Mouse (Mus musculus) left cerebral cortex, postnatal 10 days (tissue): ENCODE data around the gene Ankrd6. TPM values are rescaled to one million over a fixed set of nuclear protein-coding genes. Genes with fewer than 3 reads are reported as not detected.

ENCODE experiments used
- DNase-seq, 2 experiments: peaks; one replicate each; pipeline ENCODE4 v3.0.0; 2021 to 2022; ENCODE audit warnings: low spot score in 2 of 2, mixed read lengths in 1 of 2; ENCODE audit errors: extremely low spot score in 1 of 2
- intact Hi-C: fragments of 180-260 bp; cut with DNase I; formaldehyde crosslinking; loops from one replicate; pipeline ENCODE4 v1.15.1; 2025
- total RNA-seq, 2 experiments: library from RNA; stranded (reverse); gene quantifications; 2 replicates each; pipeline ENCODE4 v1.2.3; 2021

Ankrd6 gene
- total RNA-seq, 2 experiments from 2014 or later: 23.1 to 25.3 TPM

DNA sequence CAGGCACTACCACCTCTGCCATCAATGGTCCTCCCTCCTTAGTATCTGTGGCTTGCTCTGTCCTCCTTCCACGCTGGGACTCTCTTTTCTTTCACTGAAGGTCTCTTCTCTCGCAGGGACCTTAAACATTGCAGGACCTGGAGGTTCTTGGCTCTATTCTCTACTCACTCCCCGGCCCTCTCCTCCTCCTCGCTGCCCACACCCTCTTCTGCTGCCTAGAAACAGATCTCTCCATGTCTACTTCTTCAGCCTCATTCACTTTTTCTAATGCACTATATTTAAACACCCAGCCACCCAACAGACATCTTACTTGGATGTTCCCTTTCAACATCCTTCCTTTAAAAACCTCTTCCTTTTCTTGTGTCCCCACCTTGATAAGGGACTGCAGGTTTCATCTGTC, 82.2 kb downstream of the Ankrd6 start:
- intact Hi-C loops: loop anchor here (10.0 kb wide), 1 partner anchor 56 kb away; no protein-coding TSS in a partner anchor
- DNase-seq: no peak

DNA sequence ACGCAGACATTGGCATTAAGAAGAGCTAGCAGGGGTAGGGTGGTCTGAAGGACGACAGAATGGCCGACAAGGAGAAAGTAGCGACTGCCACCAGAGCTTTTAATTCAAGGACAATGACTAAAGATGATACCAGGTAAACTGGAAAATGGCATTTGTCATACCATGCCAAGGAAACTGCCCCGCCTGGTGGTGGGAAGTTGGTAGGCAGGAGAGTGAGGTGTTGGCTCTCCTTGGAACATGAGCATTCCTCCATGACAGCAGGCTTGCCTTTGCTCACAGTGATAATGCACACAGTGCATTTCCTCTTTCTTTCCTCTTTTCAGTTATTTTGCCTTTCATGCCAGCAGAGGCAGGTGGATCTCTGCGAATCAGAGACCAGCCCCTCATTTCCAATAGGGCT, 83.2 kb downstream of the Ankrd6 start:
- DNase-seq: no peak
- intact Hi-C loops: loop anchor here (10.0 kb wide), 1 partner anchor 57 kb away; no protein-coding TSS in a partner anchor

DNA sequence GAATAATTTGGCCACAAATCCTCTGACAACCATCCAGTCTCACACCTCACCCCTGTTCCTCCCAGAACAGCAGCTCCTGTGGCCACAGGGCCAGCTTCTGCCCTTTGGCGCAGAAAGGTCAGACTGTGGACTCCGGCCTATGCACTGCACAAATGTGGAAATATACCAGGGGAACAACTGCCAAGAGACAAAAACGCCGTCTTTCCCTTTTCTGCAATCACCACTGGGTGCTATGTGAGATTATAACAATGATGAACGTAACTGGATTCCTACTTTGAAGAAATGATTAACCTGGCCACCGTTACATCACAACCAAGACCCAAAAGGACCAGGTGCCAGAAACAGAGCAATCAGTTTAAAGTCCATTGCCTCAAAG, 85.8 kb downstream of the Ankrd6 start:
- DNase-seq: no peak
- intact Hi-C loops: loop anchor here (10.0 kb wide), 1 partner anchor 60 kb away; no protein-coding TSS in a partner anchor

DNA sequence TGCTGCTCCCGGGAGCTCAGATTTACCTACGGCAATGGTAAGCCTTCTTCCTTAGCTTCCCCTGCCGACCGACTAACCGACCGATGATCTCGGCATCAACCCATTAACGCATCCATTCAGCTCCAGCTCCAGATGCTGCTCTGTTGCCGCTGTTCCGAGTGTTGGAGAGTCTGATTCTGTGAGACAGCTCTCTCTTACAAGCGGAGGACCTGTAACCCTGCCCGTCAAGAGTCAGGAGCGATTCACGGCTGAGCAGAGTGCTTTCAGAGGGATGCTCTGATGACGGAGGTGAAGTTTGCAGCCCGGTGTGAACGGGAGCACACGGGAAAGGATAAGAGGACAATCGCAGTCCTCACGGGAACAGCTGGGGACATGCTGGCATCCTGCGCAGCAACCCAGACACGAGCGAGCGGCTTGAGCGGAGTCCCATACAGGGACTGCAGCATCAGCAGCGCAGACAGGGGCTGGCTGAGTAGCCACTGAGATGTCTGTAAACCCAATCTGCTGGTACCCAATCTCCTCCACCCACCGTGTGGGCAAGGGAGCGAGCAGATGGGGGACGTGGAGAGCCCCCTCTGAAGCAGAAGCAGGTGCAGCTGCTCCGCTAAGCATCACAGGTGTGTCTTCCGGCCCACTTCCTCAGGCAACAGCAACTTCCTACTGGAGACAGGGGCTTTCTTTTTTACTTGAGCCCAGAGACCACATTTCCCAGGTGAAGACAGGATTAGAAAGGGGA, 86.3 kb downstream of the Ankrd6 start:
- intact Hi-C loops: loop anchor here (10.0 kb wide), 1 partner anchor 61 kb away; no protein-coding TSS in a partner anchor
- peak in 1 of 2 experiments; percentile 32 for DNase-seq

DNA sequence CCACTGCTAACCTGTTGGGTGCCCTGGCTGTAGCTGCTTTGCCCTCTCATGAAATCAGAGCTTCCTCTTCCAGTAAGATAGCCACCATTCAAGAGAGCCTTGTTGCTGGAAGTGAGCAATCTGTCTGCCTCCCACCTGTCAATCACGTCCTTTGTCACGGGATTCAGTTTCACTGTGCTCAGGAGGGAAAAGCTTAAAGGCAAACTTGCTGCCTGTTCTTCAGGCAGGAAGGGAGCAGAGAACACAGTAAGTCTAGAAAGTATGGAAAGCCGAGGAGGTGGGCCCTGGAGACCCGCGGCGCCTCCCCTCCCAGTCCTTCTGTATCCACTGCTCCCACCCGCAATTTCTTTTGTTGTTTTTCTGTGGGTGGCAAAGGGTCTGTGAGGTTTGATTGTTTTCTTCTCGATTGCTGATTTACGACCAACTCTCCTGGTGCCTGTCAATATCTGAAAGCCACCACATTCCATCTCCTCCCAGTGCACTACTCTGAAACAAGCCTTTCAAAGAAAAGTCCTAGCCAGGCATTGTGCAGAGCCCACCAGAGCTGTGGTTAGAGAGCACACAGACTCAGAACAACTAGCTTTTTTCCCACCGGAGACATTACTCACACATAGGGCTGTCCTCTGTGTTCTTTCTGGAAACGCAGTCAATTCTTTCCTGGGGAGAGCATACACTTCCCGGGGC, 87.1 kb downstream of the Ankrd6 start:
- DNase-seq: no peak
- intact Hi-C loops: loop anchor here (10.0 kb wide), 1 partner anchor 61 kb away; no protein-coding TSS in a partner anchor

DNA sequence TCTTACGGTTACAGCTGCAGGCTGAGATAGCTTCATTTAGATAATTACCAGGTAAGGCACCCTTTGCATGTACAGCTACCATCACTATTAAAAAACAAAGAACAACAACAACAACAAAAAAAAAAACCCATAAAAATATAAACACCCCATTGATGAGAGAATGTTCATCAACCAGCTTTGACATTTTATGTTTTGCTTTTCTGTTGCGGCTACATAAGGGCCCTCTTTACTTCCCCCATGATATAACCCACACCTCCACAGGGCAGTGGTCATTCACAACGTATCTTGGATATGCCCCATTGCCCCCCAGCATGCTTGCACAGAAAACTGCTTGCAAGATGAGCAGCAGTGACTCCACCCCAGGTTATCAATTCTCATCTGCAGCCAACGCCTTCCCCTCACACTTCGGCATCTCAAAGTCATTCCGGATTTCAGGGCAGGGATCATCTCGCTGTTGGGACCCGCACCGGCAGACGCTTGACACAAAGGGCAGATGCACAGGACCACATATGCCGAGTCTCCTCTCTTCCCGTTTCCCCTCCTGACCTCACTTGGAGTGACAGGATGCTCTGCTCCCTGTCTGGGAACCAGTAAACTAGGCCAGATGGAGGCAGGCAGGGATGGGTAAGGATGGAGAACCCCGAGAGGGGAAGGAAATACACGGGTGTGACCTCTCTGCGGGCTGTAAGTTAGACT, 87.7 kb downstream of the Ankrd6 start:
- intact Hi-C loops: loop anchor here (10.0 kb wide), 1 partner anchor 62 kb away; no protein-coding TSS in a partner anchor
- DNase-seq: no peak

DNA sequence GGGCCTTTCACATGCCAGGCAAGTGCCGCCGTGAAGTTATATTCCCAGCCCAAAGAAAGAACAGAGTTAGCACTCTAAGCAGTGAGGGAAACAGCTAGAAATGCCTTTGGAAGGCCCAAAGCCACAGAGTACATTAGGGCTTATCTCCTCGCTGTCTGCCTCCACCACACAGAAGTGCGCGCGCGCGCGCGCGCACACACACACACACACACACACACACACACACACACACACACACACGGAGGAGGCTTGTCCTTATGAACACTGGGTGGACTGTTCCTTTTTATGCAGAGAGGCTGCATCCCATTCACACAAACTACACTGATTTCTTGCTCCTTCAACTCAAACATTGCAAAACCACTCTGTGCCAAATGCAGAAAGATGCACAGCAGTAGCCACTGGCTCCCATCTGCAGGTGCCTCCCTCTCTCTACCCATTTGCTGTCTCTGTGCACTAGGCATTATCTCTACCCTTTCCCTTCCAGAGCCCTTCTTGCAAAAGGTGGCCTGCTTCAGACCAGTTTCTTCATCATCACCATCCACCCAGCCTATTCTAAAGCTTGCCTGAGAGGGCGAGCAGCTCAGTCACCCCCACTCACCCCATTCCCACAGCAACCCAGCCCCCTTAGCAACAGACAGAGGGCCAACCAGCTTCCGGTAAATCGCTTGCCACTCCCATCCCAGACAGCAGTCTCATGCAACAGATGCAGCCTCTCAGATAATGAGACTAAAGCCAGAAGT, 88.5 kb downstream of the Ankrd6 start:
- DNase-seq: peak; percentile 38 to 43
- intact Hi-C loops: loop anchor here (10.0 kb wide), 1 partner anchor 63 kb away; no protein-coding TSS in a partner anchor

DNA sequence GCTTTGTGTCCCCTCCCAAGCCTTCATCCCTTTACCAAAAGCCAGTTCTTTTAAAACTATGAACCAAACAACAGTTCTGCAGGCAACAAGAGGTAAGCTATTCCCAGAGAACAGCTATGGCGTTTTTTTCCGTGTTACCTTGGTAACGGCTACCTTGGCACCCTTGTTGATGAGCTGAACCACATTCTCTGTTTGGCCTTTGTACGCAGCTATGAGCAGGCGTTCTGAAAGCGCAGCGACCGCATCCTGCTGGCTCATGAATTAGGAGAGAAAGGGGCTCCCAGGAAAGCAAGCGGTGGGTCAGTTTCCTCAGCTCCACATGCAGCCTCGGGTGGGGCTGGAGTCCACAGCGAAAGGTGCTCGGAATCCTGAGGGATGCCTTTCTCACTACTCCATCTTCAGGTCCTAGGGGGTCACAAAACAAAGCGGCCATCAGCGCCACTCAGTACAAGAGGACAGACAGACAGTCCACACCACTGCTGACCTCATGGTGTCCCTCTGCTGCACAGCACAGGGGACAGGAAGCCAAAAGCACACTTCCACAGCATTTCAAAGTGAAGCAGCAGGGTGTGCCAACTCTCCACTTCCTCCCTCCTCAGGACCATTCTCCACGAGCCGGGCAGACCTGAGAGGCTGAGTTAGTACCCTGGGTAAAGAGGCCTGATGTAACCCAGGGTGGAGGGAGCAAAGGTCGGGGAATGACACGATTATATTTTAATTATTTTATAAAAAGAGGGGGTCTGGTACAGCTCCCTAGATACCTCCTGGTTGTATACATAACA, 90.3 kb downstream of the Ankrd6 start:
- peak; percentile 24 to 44 for DNase-seq
- intact Hi-C loops: loop anchor here (10.0 kb wide), 1 partner anchor 64 kb away; no protein-coding TSS in a partner anchor

DNA sequence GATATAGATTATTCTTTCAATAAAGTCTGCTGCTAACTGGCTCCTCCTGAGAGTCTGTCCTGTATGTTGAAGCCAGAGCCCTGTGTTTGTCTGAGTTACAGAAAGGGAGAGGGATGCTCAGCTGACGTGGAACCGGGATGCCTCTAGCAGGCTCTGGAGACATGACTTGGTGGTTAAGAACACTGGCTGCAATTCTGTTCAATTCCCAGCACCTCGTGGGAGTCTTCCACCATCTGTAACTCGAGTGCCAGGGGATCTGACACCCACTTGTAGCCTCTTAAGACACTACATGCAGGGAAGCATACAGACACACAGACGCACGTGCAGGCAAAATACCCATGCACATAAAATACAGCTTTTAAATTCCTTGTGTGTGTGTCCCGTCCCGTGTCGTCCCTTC, 95.1 kb downstream of the Ankrd6 start:
- intact Hi-C loops: no loop called here
- no peak for DNase-seq

DNA sequence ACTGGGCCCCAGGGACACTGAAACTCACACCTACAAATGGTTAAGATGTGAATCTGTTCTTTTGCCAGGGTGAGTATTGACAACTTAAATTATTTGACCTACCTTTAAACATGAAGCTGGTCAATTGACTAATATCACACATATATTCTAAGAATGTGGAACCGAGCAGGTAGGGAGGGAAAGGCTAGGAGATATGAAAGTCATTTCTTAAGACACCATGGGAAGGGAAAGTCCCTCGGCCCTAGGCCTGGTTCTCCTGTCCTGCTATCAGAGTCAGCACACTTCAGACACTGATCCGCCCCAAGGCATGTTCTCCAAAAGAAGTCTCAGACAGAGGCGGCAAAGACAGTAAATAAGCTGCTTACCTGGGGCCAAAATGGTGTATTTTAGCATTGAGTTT, 95.7 kb downstream of the Ankrd6 start:
- intact Hi-C loops: no loop called here
- DNase-seq: no peak

DNA sequence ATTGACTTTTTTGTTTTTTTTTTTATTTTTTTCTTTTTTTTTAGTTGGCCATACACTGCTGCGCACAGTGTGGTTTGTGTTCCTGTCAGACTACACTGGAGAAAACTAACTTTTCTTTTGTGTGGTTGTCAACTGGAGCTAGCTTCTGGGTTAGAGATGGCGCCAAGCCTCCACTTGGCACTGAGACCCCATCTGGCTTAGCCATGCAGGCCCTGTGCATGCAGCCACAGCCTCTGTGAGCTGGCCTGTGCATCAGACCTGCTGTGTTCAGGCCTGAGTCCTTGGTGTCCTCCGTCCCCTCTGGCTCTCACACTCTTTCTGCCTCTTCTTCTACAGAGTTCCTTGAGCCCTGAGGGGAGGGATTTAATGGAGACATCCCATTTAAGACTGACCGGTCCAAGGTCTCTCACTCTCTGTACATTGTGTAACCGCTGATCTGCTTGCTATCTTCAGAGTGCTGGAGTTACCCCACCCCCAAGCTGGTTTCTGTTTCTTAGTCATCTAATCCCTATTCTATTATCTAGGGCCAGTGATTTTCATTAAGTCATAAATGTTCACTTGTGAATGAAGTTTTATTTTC, 96.9 kb downstream of the Ankrd6 start:
- intact Hi-C loops: no loop called here
- DNase-seq: no peak

DNA sequence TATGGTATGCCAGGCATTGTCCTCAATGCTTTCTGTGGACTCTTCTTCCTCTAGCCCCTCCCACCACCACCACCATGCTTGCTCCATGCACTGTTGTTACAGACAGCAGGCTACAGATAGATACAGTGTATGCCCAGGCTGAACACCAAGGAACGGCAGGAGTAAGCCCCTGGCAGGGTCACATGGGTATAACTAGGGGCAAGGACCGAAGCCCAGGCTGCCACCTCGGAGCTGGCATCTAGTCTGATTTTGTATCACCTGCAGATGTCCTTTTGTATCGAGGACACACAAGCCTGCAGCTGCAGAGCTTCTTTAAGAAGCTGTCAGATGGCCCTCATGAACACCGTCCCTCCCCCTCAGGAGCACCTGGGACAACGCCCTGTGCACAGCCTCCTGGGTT, 97.8 kb downstream of the Ankrd6 start:
- intact Hi-C loops: no loop called here
- no peak for DNase-seq

DNA sequence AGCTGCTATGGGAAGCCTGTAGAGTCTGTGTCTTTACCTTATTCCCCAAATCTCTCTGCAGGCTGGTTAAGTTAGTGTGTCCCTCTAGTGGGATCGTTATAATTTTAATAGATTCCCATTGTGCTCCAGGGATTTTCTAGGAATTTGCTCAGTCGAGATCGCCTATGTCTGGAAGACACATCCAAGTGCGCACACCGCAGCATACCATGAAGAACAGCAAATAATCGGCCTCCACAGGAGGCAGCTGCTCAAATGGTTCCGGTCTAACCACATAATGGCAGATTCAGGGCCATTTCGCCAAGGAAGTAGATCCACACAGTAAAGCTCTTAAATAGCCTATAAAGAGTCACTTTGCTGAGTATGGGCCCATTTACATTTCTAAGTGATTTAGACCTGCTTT, 98.3 kb downstream of the Ankrd6 start:
- intact Hi-C loops: no loop called here
- no peak for DNase-seq

DNA sequence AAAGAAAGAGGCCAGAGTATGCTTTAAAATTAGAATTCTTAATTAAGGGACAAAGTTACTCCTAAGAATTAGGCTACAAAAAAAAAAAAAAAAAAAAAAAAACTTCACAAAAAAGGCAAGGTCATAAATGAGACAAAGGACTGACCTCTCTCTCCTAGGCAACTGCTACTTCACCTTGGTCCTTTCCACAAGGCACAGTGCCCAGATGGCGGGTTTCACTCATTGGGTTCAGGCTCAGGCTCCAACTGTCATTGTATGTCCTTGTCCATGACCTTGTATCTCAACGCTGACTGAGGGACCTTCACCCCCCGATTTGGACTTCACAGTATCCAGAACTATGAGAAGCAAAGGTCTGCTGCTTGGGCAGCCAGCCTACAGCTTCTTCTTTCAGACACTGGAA, 112.2 kb downstream of the Ankrd6 start:
- intact Hi-C loops: no loop called here
- DNase-seq: no peak

DNA sequence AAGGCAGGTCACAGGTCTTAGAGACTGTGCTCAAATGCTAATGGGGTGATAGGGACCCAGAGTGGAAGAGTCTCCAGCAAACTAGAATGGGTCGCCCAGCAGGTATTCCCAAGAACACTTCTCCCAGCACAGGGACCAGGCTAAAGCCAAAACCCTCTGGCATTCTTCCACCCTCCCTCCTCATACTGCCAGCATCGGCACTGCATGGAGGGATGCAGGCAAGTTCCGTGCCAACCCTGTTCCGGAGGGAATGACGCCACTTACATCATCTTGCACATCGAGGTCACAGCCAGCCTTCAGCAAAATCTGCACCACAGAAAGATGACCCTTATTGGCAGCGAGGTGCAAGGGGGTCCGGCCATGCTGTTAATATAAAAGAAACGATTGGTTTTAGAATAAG, 114.6 kb downstream of the Ankrd6 start:
- intact Hi-C loops: no loop called here
- DNase-seq: no peak

DNA sequence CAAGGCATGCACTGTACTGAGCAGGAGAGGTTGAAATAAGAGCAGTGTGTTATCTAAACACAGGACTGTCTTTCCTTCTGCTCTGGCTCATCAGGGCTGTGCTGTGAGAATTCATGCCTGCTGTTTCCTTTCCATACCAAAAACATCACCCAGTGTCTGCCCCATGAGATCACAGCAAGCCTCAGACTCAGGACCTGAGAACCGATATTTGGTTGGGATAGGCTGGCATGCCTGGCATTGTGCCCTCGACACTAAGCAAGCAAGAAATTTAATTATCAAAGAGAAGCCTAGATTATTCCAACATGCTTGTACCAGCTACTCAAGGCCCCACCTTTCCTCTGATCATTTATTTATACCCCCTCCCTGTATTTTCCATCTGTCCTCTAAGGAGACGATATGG, 116.1 kb downstream of the Ankrd6 start:
- no peak for DNase-seq
- intact Hi-C loops: no loop called here

DNA sequence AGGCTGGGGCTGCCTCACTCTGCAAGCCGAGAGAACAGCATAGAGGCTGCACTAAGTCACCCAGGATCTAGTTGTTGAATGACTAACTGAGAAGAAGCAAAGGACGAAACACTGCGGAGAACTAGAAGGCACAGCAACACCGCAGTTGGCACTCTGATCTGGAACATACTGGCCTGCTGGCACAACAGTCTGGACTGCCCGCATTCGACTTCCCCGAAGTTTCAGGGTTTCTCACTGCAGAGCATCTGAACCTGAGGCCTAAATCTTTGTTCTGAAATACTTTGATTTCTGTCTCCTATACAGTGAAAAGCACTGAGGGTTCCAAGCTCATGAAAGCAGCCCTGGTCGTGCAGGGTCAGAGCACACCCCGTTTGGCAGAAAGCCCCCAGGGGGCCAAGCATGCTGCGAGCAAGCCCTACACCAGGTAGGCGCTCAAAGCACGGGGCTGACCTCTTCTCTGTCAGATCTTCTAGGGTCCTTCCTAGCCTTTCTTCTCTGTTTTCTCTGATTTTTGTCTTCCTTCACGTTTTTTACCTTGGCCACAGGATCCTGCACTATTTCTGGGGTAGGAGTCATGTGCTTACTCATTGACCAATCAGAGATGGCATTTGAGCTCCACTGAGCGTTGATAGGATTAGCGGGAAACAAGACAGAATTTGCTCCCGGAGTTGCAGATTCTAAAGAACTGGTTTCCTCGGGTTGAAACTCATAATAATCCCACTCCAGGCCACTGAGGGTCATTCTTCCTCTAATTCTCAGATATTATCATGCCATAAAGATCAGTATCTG, 117.0 kb downstream of the Ankrd6 start:
- no peak for DNase-seq
- intact Hi-C loops: no loop called here
